Mouse (Mus musculus) ovary, postnatal 14 days (tissue): ENCODE data around the gene Rasgef1b.
A peak's percentile ranks its signal among the peaks of the same experiment; 100 is the strongest.

Experiments
- DNase-seq: peaks from one replicate; pipeline ENCODE4 v3.0.0; 2022; ENCODE audit warnings: low spot score

Rasgef1b gene

GRCm38 (mm10) chr5:99213211-99213610 lies 515.7 kb downstream of the Rasgef1b start:
- no peak for DNase-seq

GRCm38 (mm10) chr5:99203475-99203874 lies 525.4 kb downstream of the Rasgef1b start:
- no peak for DNase-seq

GRCm38 (mm10) chr5:99202074-99202837 lies 526.6 kb downstream of the Rasgef1b start:
- peak; percentile 48 for DNase-seq

- no peak for DNase-seq
These were observed 533.4 kb downstream of the Rasgef1b start for GRCm38 (mm10) chr5:99195436-99195835.

GRCm38 (mm10) chr5:99190941-99191800 lies 537.7 kb downstream of the Rasgef1b start:
- no peak for DNase-seq

GRCm38 (mm10) chr5:99183637-99184036 lies 545.2 kb downstream of the Rasgef1b start:
- no peak for DNase-seq

- DNase-seq, result no peak
These were observed 554.1 kb downstream of the Rasgef1b start for GRCm38 (mm10) chr5:99174608-99175385.

- DNase-seq, result no peak
These were observed 559.0 kb downstream of the Rasgef1b start for GRCm38 (mm10) chr5:99169836-99170235.

- no peak for DNase-seq
These were observed 561.1 kb downstream of the Rasgef1b start for GRCm38 (mm10) chr5:99167767-99168166.
